Mouse (Mus musculus) CH12.LX (cell line): ENCODE measurements around the gene Pclo. TPM values are rescaled to one million over a fixed set of nuclear protein-coding genes. Genes with fewer than 3 reads are reported as not detected.

Experiments used
- DNase-seq: peaks from one replicate; pipeline ENCODE4 v3.0.0-alpha.2; 2013; ENCODE audit errors: extremely low read depth
- H3K27ac ChIP-seq: 2 replicates; pipeline ENCODE4 v1.5.1; 2012; ENCODE audit warnings: low read depth, mild to moderate bottlenecking, control low read depth, moderate library complexity; ENCODE audit not compliant: insufficient read depth
- H3K27me3 ChIP-seq: replicated peaks from 2 replicates; pipeline ENCODE3; 2012; ENCODE audit warnings: inconsistent platforms
- H3K36me3 ChIP-seq, 2 experiments: replicated peaks in 1 of 2; 2 replicates each; pipeline versions ENCODE3 to v1.6.1; 2012; ENCODE audit warnings: inconsistent platforms in 1 of 2, low read length in 1 of 2, mild to moderate bottlenecking in 1 of 2, mixed read lengths in 1 of 2, moderate library complexity in 1 of 2; ENCODE audit not compliant: control insufficient read depth in 1 of 2, insufficient read depth in 1 of 2
- H3K4me1 ChIP-seq, 2 experiments: 2 replicates each; pipeline ENCODE4 v1.6.1; 2012; ENCODE audit warnings: inconsistent platforms in 1 of 2, moderate library complexity in 1 of 2; ENCODE audit not compliant: insufficient read depth in 2 of 2, control insufficient read depth in 1 of 2
- H3K4me2 ChIP-seq: 2 replicates; pipeline ENCODE4 v1.6.1; 2012; ENCODE audit warnings: low read depth, mild to moderate bottlenecking, control low read depth; ENCODE audit not compliant: poor library complexity, insufficient read depth, severe bottlenecking
- H3K4me3 ChIP-seq, 3 experiments: fragments of 150-350 bp in 1 of 3; sonication (generic) in 1 of 3; replicated peaks in 1 of 3; 2 replicates each; pipeline versions ENCODE3 to v1.5.1; 2011 to 2012; ENCODE audit warnings: low read depth in 2 of 3, low read length in 2 of 3, mild to moderate bottlenecking in 2 of 3, moderate library complexity in 2 of 3, control low read depth in 1 of 3, improper control_type of control experiment in 1 of 3, inconsistent platforms in 1 of 3, mixed read lengths in 1 of 3; ENCODE audit not compliant: poor library complexity in 1 of 3
- H3K79me2 ChIP-seq: replicated peaks from 2 replicates; pipeline ENCODE4 v1.6.1; 2012; ENCODE audit warnings: mild to moderate bottlenecking, moderate library complexity; ENCODE audit not compliant: control insufficient read depth, poor library complexity, insufficient read depth, severe bottlenecking; ENCODE audit errors: extremely low read depth
- H3K9ac ChIP-seq: 2 replicates; pipeline ENCODE4 v1.6.1; 2012; ENCODE audit warnings: low read depth, mild to moderate bottlenecking, control low read depth, moderate library complexity; ENCODE audit not compliant: insufficient read depth
- H3K9me3 ChIP-seq: replicated peaks from 2 replicates; pipeline ENCODE3; 2012; ENCODE audit warnings: low read length, inconsistent platforms, mixed read lengths
- CHD2 ChIP-seq: IDR thresholded peaks from 2 replicates; pipeline ENCODE4 v1.6.1; 2011; ENCODE audit warnings: low read length, improper control_type of control experiment
- E2F4 ChIP-seq: IDR thresholded peaks from 2 replicates; pipeline ENCODE4 v1.6.1; 2011; ENCODE audit warnings: low read depth, low read length, improper control_type of control experiment; ENCODE audit not compliant: insufficient replicate concordance
- ELF1 ChIP-seq: IDR thresholded peaks from 2 replicates; pipeline ENCODE4 v1.6.1; 2014; ENCODE audit warnings: low read depth, mild to moderate bottlenecking, inconsistent platforms, low read length, improper control_type of control experiment
- EP300 ChIP-seq: IDR thresholded peaks from 2 replicates; pipeline ENCODE4 v1.6.1; 2011; ENCODE audit warnings: low read length, improper control_type of control experiment
- GABPA ChIP-seq: IDR thresholded peaks from 2 replicates; pipeline ENCODE4 v1.6.1; 2012; ENCODE audit warnings: low read depth, low read length, improper control_type of control experiment, inconsistent platforms; ENCODE audit not compliant: insufficient replicate concordance
- HCFC1 ChIP-seq: IDR thresholded peaks from 2 replicates; pipeline ENCODE4 v1.6.1; 2012; ENCODE audit warnings: low read depth, mild to moderate bottlenecking, inconsistent platforms, low read length, improper control_type of control experiment
- IRF4 ChIP-seq: IDR thresholded peaks from 2 replicates; pipeline ENCODE4 v1.6.1; 2014; ENCODE audit warnings: low read depth, mild to moderate bottlenecking, inconsistent platforms, low read length, improper control_type of control experiment
- JUND ChIP-seq: conservative IDR thresholded peaks from 2 replicates; pipeline ENCODE4 v1.6.1; 2011; ENCODE audit warnings: low read depth, low read length, improper control_type of control experiment
- MAZ ChIP-seq: IDR thresholded peaks from 2 replicates; pipeline ENCODE4 v1.6.1; 2012; ENCODE audit warnings: low read depth, mild to moderate bottlenecking, inconsistent platforms, low read length, improper control_type of control experiment, moderate library complexity
- MEF2A ChIP-seq: IDR thresholded peaks from 2 replicates; pipeline ENCODE4 v1.6.1; 2014; ENCODE audit warnings: low read depth, mild to moderate bottlenecking, inconsistent platforms, low read length, improper control_type of control experiment, borderline replicate concordance
- MXI1 ChIP-seq: IDR thresholded peaks from 2 replicates; pipeline ENCODE4 v1.6.1; 2011; ENCODE audit warnings: mild to moderate bottlenecking, low read depth, low read length, improper control_type of control experiment
- MYC ChIP-seq: IDR thresholded peaks from 2 replicates; pipeline ENCODE4 v1.6.1; 2011; ENCODE audit warnings: low read depth, mild to moderate bottlenecking, improper control_type of control experiment, low read length
- NRF1 ChIP-seq: IDR thresholded peaks from 2 replicates; pipeline ENCODE4 v1.6.1; 2014; ENCODE audit warnings: low read depth, mild to moderate bottlenecking, inconsistent platforms, low read length, improper control_type of control experiment, moderate library complexity
- PAX5 ChIP-seq: IDR thresholded peaks from 2 replicates; pipeline ENCODE4 v1.6.1; 2012; ENCODE audit warnings: low read length, inconsistent platforms, mixed read lengths
- RAD21 ChIP-seq: IDR thresholded peaks from 2 replicates; pipeline ENCODE4 v1.6.1; 2011; ENCODE audit warnings: low read depth, mild to moderate bottlenecking, low read length, improper control_type of control experiment, moderate library complexity
- SIN3A ChIP-seq: IDR thresholded peaks from 2 replicates; pipeline ENCODE4 v1.6.1; 2012; ENCODE audit warnings: low read length, improper control_type of control experiment, inconsistent platforms
- SMC3 ChIP-seq: IDR thresholded peaks from 2 replicates; pipeline ENCODE4 v1.6.1; 2011; ENCODE audit warnings: low read depth, low read length, improper control_type of control experiment
- UBTF ChIP-seq: IDR thresholded peaks from 2 replicates; pipeline ENCODE4 v1.6.1; 2012; ENCODE audit warnings: low read depth, mild to moderate bottlenecking, inconsistent platforms, low read length, improper control_type of control experiment, moderate library complexity
- ZNF384 ChIP-seq: IDR thresholded peaks from 2 replicates; pipeline ENCODE4 v1.6.1; 2012; ENCODE audit warnings: low read depth, low read length, improper control_type of control experiment, inconsistent platforms
- dilution Hi-C: fragments of 300-500 bp; cut with MboI; formaldehyde crosslinking; loops from 2 replicates; pipeline ENCODE4 v1.14.3; 2020; ENCODE audit warnings: low sequenced_read_pairs; ENCODE audit not compliant: extremely low pct_unique_long_range_greater_than_20kb, extremely low pct_ligation_motif_present
- in situ Hi-C: fragments of 300-500 bp; cut with MboI; formaldehyde crosslinking; loops from 3 replicates; pipeline ENCODE4 v1.14.3; 2019; ENCODE audit warnings: low sequenced_read_pairs, low pct_ligation_motif_present, low pct_unique_long_range_greater_than_20kb, mixed read lengths
- polyA plus RNA-seq: library from polyadenylated mRNA; unstranded; fragments of >175 nt; gene quantifications from 2 replicates; pipeline ENCODE4 v1.2.1, GENCODE M21; 2012; ENCODE audit warnings: low read depth; ENCODE audit not compliant: insufficient read length
- total RNA-seq, 2 experiments: library from RNA; depleted of rRNA; stranded (reverse); fragments of 300-350 nt in 1 of 2; fragments of >200 nt in 1 of 2; gene quantifications; 2 replicates each; pipeline ENCODE4 v1.2.3; 2012 to 2014

Gene Pclo
- total and polyA plus RNA-seq, 3 experiments: not detected

DNA sequence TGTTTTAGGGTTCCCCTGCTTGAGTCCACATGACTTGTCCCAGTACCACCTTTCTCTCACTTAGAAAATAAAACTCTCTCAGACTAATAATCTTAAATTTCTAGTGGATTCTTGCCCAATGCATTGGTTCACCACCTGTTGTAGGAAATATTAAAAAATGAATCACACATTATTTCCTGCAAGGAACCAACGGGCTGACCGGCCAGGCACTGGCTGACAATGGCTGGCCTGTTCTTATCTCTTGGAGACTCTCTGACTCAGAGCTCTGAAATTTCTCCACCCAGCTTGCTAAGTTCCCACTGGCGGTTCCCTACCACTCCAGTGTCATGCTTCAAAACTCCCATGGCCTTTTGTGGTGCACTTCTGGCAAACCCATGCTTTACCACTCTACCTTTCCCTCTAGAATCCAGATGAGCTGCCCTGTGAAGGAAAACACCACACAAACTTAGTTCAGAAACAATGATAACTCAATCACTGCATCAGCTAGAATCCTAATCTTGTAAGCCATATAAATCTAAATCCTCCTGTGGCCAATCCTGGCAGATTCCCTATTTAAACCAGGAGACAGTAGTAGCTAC, 214.0 kb downstream of the Pclo start:
- TF ChIP-seq MAZ (no peak), SIN3A (no peak), CHD2 (no peak), IRF4 (no peak), UBTF (no peak), JUND (no peak), PAX5 (no peak), ZNF384 (no peak), HCFC1 (no peak), MXI1 (no peak), RAD21 (no peak), MEF2A (no peak), ELF1 (no peak), EP300 (no peak), E2F4 (no peak), NRF1 (no peak), SMC3 (no peak), GABPA (no peak), MYC (no peak)
- no peak overlapping the region for H3K9ac ChIP-seq
- DNase-seq: no peak

GRCm38 (mm10) chr5:14750882-14751281, 236.2 kb downstream of the Pclo start:
- H3K9me3 ChIP-seq: peaks cover 5% of the 10 kb centered on the region
- dilution Hi-C loops (no loop called here), in situ Hi-C loops (no loop called here)

More for the DNA sequence above, 214.0 kb downstream of the Pclo start:
- in situ Hi-C loops: no loop called here
- Histone ChIP-seq H3K27me3 (no peaks in the 10 kb centered on the region), H3K4me1 (no peaks in the 10 kb centered on the region), H3K9me3 (peaks cover 2% of the 10 kb centered on the region), H3K36me3 (no peaks in the 10 kb centered on the region), H3K79me2 (no peaks in the 10 kb centered on the region), H3K4me3 (no peak overlapping the region), H3K27ac (no peak overlapping the region), H3K4me2 (no peak overlapping the region)
- dilution Hi-C loops: no loop called here

More at GRCm38 (mm10) chr5:14750882-14751281, 236.2 kb downstream of the Pclo start:
- DNase-seq: no peak
- H3K27ac ChIP-seq: no peak overlapping the region
- H3K9ac ChIP-seq: no peak overlapping the region
- no peak overlapping the region for H3K4me2 ChIP-seq
- no peaks in the 10 kb centered on the region for H3K79me2 ChIP-seq
- no peak for TF ChIP-seq EP300
- TF ChIP-seq, all 38 proteins: peak for 0
- H3K4me3 ChIP-seq: no peak overlapping the region
- no peaks in the 10 kb centered on the region for H3K27me3 ChIP-seq
- no peaks in the 10 kb centered on the region for H3K4me1 ChIP-seq
- no peaks in the 10 kb centered on the region for H3K36me3 ChIP-seq
